Mouse (Mus musculus) forebrain, embryonic 16.5 days (tissue): ENCODE measurements around the gene Tsnaxip1. TPM values are rescaled to one million over a fixed set of nuclear protein-coding genes. Genes with fewer than 3 reads are reported as not detected.

Source experiments
- ATAC-seq: fragments of 200-750 bp; cut with Nextera tagmentation; 2 replicates; pipeline ENCODE4 v1.8.0; 2017; ENCODE audit warnings: mild to moderate bottlenecking, moderate library complexity
- H3K27ac ChIP-seq: fragments of 300-500 bp; sonication (generic); 2 replicates; pipeline ENCODE4 v1.5.1; 2014; ENCODE audit warnings: low read length, control low read depth
- H3K27me3 ChIP-seq: fragments of 300-500 bp; sonication (generic); replicated peaks from 2 replicates; pipeline ENCODE4 v1.6.1; 2014; ENCODE audit warnings: low read length; ENCODE audit not compliant: control insufficient read depth, insufficient read depth
- H3K36me3 ChIP-seq: fragments of 300-500 bp; sonication (generic); 2 replicates; pipeline ENCODE4 v1.6.1; 2014; ENCODE audit not compliant: control insufficient read depth, insufficient read depth
- H3K4me1 ChIP-seq: fragments of 300-500 bp; sonication (generic); replicated peaks from 2 replicates; pipeline ENCODE4 v1.6.1; 2014; ENCODE audit warnings: low read length; ENCODE audit not compliant: control insufficient read depth, insufficient read depth
- H3K4me2 ChIP-seq: fragments of 300-500 bp; sonication (generic); 2 replicates; pipeline ENCODE4 v1.6.1; 2014; ENCODE audit warnings: mild to moderate bottlenecking, low read length, control low read depth
- H3K4me3 ChIP-seq: fragments of 300-500 bp; sonication (generic); replicated peaks from 2 replicates; pipeline ENCODE4 v1.5.1; 2014; ENCODE audit warnings: mild to moderate bottlenecking, low read length, control low read depth
- H3K9ac ChIP-seq: fragments of 300-500 bp; sonication (generic); replicated peaks from 2 replicates; pipeline ENCODE4 v1.6.1; 2014; ENCODE audit warnings: low read depth, low read length, control low read depth
- H3K9me3 ChIP-seq: fragments of 300-500 bp; sonication (generic); 2 replicates; pipeline ENCODE4 v1.6.1; 2016; ENCODE audit warnings: low read length; ENCODE audit not compliant: control insufficient read depth
- WGBS: fragments of 180-500 bp; shearing (Covaris S2); extraction: QIAGEN DNeasy Blood & Tissue Kit; methylation state at CpG from one replicate; pipeline ENCODE4 v1.1.7; 2014; 5-methylcytosine and 5-hydroxymethylcytosine counted together
- polyA plus RNA-seq: library from polyadenylated mRNA; unstranded; fragments of >200 nt; fragmentation: Nextera tagmentation; extraction: Ambion mirVana; gene quantifications from 2 replicates; pipeline ENCODE4 v1.2.1, GENCODE M21; 2015

The Tsnaxip1 gene
- polyA plus RNA-seq, 1 experiment from 2014 or later: 0.67 TPM

- no peaks in the 10 kb centered on the region for H3K36me3 ChIP-seq
- WGBS: 80% methylated on average over 6 of the region's 6 CpGs
- H3K9ac ChIP-seq: no peak overlapping the region
- no peak overlapping the region for H3K4me2 ChIP-seq
- no peaks in the 10 kb centered on the region for H3K4me1 ChIP-seq
- H3K4me3 ChIP-seq: no peak overlapping the region
- no peaks in the 10 kb centered on the region for H3K9me3 ChIP-seq
- no peak overlapping the region for H3K27ac ChIP-seq
- H3K27me3 ChIP-seq: no peaks in the 10 kb centered on the region
- ATAC-seq: no peak
Measured at GRCm38 (mm10) chr8:105836991-105837390, 9.5 kb downstream of the Tsnaxip1 start.

DNA sequence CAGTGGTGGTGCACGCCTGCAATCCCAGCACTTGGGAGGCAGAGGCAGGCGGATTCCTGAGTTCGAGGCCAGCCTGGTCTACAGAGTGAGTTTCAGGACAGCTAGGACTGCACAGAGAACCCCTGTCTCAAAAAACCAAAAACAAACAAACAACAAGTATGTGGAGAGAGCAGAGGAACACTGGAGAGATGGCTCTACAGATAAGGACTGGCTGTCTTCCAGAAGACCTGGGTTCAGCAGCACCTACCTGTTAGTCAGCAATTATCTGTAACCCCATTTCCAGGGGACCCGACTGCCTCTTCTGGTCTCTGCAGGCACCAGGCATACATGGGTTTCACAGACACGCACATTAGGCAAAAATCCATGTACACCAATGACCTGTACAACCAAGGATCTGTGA, 11.7 kb downstream of the Tsnaxip1 start:
- Histone ChIP-seq H3K4me1 (no peaks in the 10 kb centered on the region), H3K27me3 (no peaks in the 10 kb centered on the region), H3K27ac (no peak overlapping the region), H3K9me3 (no peaks in the 10 kb centered on the region), H3K4me2 (no peak overlapping the region), H3K4me3 (no peak overlapping the region), H3K36me3 (peaks cover 7% of the 10 kb centered on the region), H3K9ac (no peak overlapping the region)
- ATAC-seq: no peak
- 90% methylated on average over 5 of the region's 5 CpGs for WGBS

DNA sequence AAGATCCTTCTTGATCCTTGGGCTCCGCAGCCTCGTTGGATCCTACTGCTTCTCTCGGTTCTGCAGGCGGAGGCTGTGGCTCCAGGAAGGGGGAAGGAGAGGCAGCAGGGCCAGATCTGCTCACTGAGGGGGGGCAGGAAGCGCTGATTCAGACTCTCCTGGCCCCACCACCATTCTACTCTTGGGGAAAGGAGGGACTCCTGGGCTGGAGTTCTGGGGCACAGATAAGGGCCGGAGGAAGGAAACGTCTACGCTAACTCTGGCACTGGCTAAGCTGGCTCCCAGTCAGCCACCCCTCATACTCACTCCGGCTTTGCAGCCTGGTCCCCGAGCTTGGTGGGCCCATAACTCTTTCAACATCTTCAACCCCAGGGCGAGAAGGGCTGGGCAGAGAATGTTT, 19.1 kb downstream of the Tsnaxip1 start:
- Histone ChIP-seq H3K9me3 (no peaks in the 10 kb centered on the region), H3K27me3 (no peaks in the 10 kb centered on the region), H3K27ac (no peak overlapping the region), H3K4me3 (no peak overlapping the region), H3K4me1 (peaks cover 7% of the 10 kb centered on the region), H3K36me3 (peaks cover 32% of the 10 kb centered on the region), H3K4me2 (no peak overlapping the region), H3K9ac (no peak overlapping the region)
- 96% methylated on average over 11 of the region's 11 CpGs for WGBS
- ATAC-seq: no peak

DNA sequence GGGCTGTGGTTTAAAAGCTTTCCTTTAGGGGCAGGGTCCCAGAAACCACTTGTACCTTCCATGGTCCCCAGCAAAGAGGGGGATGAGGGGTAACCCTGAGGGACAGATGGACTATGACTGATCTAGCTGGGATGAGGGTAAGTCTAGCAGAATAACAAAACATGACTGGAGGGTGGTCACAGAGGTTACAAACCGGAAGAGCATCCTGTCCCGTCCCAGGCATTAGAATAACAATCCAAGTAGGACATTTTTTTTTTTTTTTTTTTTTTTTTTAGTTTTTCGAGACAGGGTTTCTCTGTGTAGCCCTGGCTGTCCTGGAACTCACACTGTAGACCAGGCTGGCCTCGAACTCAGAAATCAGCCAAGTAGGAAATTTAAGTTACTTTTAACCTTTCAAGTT, 22.5 kb downstream of the Tsnaxip1 start:
- H3K9ac ChIP-seq: no peak overlapping the region
- 95% methylated on average over 4 of the region's 4 CpGs for WGBS
- no peak overlapping the region for H3K4me2 ChIP-seq
- H3K36me3 ChIP-seq: peaks cover 23% of the 10 kb centered on the region
- no peak overlapping the region for H3K27ac ChIP-seq
- H3K9me3 ChIP-seq: no peaks in the 10 kb centered on the region
- ATAC-seq: no peak
- no peaks in the 10 kb centered on the region for H3K27me3 ChIP-seq
- no peak overlapping the region for H3K4me3 ChIP-seq
- peaks cover 11% of the 10 kb centered on the region for H3K4me1 ChIP-seq

DNA sequence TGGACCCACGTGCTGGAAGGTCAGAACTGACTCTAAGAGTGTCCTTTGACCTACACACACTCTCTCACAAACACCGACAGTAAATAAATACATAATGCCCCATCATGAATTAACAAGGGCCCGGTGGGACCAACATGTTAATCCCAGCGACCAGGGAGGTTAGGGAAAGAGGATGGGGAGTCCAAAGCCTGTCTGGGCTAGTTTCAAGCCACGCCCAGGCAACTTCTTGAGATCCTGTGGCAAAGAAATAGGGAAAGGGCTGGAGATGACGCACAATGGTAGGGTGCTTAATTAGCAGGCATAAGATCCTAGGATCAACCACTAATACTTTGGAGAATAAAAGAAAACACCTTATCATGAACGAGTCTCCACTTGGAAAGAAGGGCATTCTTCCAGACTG, 23.1 kb downstream of the Tsnaxip1 start:
- 77% methylated on average over 7 of the region's 7 CpGs for WGBS
- 0 out of 2 replicates have a peak overlapping the region, but pooled peaks have one; percentile 22 for H3K9ac ChIP-seq

GRCm38 (mm10) chr8:105851651-105852143, 24.2 kb downstream of the Tsnaxip1 start:
- peak overlapping the region; percentile 88 for H3K4me2 ChIP-seq
- H3K27me3 ChIP-seq: no peaks in the 10 kb centered on the region
- no peaks in the 10 kb centered on the region for H3K9me3 ChIP-seq
- ATAC-seq: peak; percentile 89
- H3K36me3 ChIP-seq: peaks cover 12% of the 10 kb centered on the region
- under 1% methylated on average over 34 of the region's 34 CpGs for WGBS
- H3K27ac ChIP-seq: peak overlapping the region; percentile 85
- H3K9ac ChIP-seq: peak overlapping the region; percentile 83
- H3K4me1 ChIP-seq: peaks cover 21% of the 10 kb centered on the region
- peak overlapping the region; percentile 86 for H3K4me3 ChIP-seq

More for the DNA sequence above, 23.1 kb downstream of the Tsnaxip1 start:
- Histone ChIP-seq H3K27me3 (no peaks in the 10 kb centered on the region), H3K4me2 (peak overlapping the region; percentile 39), H3K27ac (no peak overlapping the region), H3K9me3 (no peaks in the 10 kb centered on the region), H3K4me1 (peaks cover 11% of the 10 kb centered on the region), H3K36me3 (peaks cover 20% of the 10 kb centered on the region), H3K4me3 (0 out of 2 replicates have a peak overlapping the region, but pooled peaks have one; percentile 13)
- ATAC-seq: no peak

DNA sequence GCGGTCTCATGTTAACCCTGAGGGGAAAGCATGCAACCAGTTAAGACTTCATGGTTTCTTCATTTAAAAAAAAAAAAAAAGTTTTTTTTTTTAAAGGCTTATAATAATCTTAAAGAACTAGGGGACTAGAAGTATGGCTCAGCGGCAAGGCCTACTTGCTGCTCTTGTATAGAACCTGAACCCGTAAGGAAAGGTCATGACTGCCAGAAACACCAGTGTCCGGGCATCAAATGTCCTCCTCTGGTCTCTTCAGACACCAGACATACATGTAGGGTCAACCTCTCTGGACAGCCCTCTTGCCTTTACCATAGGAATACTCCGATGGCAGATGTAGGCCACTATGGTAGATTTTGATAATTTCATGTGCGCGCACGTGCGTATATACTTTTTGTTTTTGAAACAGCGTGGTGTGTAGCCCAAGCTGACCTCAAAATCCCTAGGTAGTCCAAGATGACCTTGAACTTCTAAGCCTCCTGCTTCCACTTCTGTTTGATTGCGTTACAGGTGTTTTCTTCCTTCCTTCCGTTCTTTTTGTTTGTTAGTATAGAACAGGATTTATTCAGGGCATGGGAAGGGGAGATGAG, 24.7 kb downstream of the Tsnaxip1 start:
- H3K4me3 ChIP-seq: peak overlapping the region; percentile 86; the same call in 1 of the 2 replicates
- H3K27ac ChIP-seq: no peak overlapping the region
- H3K27me3 ChIP-seq: no peaks in the 10 kb centered on the region
- peaks cover 26% of the 10 kb centered on the region for H3K4me1 ChIP-seq
- H3K9me3 ChIP-seq: no peaks in the 10 kb centered on the region
- H3K9ac ChIP-seq: no peak overlapping the region
- H3K4me2 ChIP-seq: no peak overlapping the region
- WGBS: 83% methylated on average over 12 of the region's 12 CpGs
- H3K36me3 ChIP-seq: peaks cover 9% of the 10 kb centered on the region; the same call in 1 of the 2 replicates
- ATAC-seq: no peak

DNA sequence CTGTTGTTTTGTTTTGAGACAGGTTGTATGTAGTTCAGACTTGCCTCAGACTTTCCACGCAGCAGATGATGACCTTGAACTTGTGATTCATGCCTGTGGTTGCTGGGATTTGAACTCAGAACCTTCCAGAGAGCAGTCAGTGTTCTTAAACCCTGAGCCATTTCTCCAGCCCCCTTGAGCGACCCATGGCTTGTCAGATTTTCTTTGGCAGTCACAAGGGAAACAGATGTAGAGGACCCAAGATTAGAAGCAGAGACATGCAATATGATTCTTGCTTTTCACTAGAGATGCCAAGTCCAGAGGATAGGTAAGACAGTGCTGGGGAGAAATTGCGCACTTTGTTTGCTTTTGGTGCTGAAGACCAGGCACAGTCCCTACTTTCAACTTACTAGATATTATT, 25.6 kb downstream of the Tsnaxip1 start, which contains the start of gene Cenpt:
TSS of gene Cenpt (minus strand) at position 101 of the 400 bp plus-strand sequence.
- Histone ChIP-seq H3K27me3 (no peaks in the 10 kb centered on the region), H3K36me3 (peaks cover 8% of the 10 kb centered on the region; the same call in 1 of the 2 replicates), H3K9me3 (no peaks in the 10 kb centered on the region), H3K4me2 (no peak within 1 kb of the TSS), H3K4me3 (no peak within 1 kb of the TSS), H3K4me1 (peaks cover 34% of the 10 kb centered on the region), H3K27ac (no peak within 1 kb of the TSS), H3K9ac (no peak within 1 kb of the TSS)
- 88% methylated on average over 3 of the region's 3 CpGs for WGBS
- no peak for ATAC-seq

GRCm38 (mm10) chr8:105854303-105854702, 26.8 kb downstream of the Tsnaxip1 start:
- H3K27ac ChIP-seq: peak overlapping the region; percentile 37
- H3K27me3 ChIP-seq: no peaks in the 10 kb centered on the region
- H3K36me3 ChIP-seq: no peaks in the 10 kb centered on the region
- H3K4me3 ChIP-seq: peak overlapping the region; percentile 86
- 28% methylated on average over 8 of the region's 8 CpGs for WGBS
- H3K9ac ChIP-seq: peak overlapping the region; percentile 75; the same call in 1 of the 2 replicates
- H3K4me1 ChIP-seq: peaks cover 38% of the 10 kb centered on the region
- no peaks in the 10 kb centered on the region for H3K9me3 ChIP-seq
- ATAC-seq: no peak
- H3K4me2 ChIP-seq: peak overlapping the region; percentile 33
